Mouse (Mus musculus) thymus, postnatal 14 days (tissue): ENCODE data around the gene Gm26920.
"Not testable (repeated sequence)": the region's sequence is repeated elsewhere in the genome, so short reads cannot be mapped to it uniquely, and the experiment has no call there.

Experiments used
- DNase-seq: peaks from one replicate; pipeline ENCODE4 v3.0.0; 2021

The Gm26920 gene

DNA sequence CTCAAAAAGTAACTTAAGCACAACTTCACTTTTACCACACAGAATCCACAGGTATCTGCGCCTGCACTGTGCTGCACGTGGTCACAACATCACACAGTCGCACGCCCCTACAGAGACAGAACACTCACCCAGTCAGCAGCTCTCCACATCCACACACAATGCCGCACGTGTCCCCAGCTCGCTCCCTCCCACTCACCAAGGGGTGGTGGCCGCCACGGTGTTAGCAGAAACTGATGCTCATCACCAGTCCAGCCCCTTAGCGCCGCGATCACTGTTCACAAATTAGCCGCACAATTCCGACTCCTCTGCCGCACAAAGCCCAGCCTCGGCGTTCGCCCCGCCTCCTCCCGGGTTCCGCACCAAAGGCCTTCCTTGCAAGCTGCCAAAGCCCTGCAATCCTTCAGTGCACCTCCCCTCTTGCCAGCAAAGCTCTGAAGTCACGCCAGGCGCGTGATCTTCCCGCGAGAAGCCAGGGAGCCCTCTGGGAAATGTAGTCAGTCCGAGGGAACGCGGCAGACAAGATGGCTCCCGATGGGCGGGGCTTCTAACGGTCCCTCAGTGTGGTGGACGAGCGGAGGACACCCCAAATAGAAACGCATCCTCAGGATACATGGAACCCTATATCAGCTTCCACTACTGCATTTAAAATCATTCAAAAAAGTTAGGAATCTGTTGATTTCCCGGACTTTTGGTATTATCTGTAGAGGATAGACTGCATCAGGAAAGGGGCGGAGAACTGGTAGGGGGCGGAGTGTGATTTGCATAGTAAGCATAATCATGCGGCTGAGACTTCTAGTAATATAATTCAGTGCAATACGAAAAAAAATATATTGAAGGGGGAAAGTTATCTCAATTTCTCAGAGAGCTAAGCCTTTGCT is at the start of gene Gm26920, which contains the start of gene Zfp566:
TSS of gene Gm26920 (minus strand) at position 319 of the 878 bp plus-strand sequence.
TSS of gene Zfp566 (minus strand) at position 436 of the 878 bp plus-strand sequence.
- peak; percentile 95 for DNase-seq

DNA sequence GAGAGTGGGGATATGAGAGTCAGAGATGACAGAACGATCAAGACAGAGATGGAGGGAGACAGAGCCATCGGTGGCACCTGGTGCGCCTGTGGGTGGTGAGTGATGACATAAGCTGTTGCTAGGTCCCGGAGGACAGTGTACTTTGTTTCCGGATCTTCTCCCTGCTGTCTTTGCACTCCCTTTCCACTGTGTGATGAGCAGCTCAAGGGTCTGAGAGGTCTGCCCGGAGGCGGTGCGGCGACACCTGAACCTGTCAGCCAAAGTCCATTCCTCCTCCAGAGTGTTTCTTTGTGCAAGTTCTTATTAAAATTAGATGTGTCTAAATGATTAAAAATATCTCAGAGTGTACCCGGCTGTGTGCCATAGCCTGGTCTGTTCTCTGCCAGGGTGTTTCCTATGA is 46.6 kb upstream of the Gm26920 start:
- no peak for DNase-seq

DNA sequence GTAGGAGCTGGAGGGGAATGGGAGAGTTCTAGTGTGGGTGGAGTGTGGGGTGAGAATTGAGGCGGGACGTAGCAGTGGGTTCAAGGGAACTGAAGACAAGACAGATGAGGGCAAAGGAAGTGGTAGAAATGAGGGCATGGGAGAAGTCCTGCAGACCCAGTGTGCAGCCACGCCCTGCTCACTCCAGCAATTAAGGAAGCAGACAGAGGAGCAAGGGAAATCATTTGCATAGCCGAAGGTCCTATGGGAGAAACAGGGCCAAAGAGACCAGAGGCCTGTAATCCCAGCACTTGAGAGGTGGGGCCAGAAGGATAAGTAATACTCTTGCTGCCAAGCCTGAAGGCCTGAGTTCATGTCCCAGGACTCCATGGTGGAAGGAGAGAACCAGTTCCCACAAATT is 42.2 kb upstream of the Gm26920 start:
- DNase-seq, result no peak

DNA sequence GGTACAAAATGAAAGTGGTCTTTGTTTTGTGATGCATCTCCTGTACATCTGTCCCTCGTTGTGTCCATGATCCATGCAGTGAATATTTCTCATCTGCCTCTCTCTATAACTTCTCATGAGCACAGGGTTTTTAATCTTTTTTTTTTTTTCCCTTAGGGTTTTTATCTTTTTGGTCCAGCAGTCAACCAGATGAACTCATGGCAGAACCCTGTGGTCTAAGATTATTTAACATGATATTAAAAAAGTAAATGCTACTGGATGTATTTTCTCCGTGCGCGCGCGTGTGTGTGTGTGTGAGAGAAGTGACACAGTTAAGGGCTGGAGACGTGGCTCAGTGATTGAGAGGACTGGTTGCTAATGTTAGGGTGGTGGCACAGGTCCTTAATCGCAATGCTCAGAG is 39.7 kb upstream of the Gm26920 start:
- no peak for DNase-seq

DNA sequence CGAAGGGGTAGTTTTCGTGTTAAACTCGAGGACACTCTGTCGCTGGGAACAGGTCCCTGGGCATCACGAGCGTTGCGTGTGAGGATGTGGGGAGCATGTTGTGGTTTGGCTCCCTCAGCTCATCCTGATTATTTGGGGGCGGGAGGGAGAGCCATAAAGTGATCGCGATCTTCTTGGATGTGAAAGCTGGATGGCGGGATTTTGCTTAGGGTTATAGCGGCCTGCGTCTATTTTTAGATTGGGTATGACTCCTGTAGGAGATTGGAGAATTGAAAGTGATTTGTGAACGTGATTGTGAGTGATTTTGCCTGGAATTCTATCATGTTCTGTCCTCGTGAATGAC is 31.9 kb upstream of the Gm26920 start:
- no peak for DNase-seq

DNA sequence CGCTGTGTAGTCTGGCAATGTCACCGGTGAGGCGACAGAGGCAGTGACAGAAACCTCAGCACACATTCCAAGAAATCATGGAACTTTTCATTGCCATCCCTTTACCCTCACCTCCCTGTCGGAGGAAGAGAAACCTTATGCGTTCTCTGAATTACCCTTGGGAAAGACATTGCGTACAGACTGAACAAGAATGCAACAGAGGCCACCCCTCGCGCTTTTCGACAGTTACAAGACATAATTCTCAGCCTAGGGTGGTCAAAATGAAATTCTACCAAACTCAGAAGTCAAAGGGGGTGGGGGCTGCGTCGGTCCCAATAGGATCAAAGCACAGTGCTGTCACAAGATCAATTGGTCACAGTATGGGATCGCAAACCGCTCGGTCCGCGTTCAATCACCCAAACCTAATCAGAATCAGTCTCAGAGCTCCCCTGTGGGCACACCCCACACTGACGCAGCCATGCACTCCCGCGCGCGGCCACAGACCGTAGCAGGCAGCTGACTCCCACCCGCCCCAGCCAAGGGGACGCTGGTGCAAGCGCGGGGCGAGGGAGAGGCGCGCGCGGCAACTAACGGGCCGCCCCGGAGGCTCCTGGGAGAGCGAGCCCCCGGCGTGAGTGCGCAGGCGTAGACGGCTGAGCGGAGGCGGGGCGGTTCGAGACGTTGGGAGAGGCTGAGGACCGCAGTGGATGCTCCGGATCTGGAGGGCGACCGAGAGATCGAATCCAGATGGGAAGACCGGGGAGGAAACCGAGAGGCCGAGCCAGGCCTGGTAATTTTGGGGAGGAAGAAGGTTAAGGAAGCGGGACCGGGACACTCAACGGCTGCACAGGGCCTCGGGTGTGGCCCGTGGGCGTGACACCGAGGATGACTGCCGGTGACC is 31.3 kb upstream of the Gm26920 start, which contains the start of gene Zfp382:
TSS of gene Zfp382 (plus strand) at position 635 of the 880 bp plus-strand sequence.
- peak; percentile 94 for DNase-seq

DNA sequence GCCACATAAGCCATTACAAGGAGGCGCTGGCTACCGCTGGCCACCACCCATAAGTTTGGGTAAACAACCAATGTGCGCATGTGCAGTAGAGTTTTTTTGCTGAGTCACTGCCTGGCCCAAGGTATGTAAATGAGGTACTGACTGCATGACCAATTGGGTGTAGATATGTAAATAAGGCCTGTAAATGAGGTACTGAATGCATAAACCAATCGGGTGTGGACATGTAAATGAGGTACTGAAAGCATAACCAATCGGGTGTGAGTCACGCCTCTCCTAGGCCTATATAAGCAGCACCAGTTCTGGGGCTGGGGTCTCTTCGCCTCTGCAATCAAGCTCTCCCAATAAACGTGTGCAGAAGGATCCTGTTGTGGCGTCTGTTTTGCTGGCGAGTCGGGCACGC is 27.7 kb upstream of the Gm26920 start:
- DNase-seq, result not testable (repeated sequence)

DNA sequence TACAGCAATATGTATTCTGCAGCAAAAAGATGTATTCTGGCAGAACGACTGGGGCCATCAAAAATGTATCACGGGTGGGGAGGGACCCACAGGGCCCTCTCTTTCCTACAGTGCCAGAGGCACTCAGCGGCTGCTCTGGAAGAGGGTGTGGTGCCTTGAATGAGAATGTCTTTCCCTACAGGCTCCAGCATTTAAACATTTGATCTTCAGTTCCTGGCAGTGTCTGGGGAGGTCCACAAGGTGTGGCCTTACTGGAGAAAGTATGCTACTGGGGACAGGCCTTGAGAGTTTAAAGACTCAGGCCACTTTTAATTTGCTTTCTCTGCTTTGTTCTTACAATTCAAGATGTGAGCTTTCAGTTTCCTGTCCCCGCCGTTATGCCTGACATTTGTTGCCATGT is 25.9 kb upstream of the Gm26920 start:
- DNase-seq, result no peak

DNA sequence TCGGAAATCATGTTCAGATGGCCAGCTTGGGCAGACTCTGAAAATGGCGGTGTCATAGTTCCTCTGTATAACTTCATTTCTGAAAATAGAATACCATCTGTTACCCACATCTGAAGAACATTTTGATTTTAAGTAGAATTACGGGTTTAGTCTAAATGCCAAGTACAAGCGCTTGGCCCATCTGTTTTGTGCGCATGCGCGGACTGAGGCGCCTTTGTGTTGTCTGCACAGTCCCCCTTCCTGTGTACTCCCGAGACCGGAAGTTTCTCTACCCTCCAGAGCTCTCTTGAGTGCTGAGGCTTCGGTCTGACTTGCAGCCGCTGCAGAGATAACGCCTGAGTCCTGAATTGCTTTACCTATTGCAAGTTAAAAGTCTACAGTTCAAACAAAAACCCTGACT is 9.1 kb upstream of the Gm26920 start:
- peak; percentile 81 for DNase-seq

DNA sequence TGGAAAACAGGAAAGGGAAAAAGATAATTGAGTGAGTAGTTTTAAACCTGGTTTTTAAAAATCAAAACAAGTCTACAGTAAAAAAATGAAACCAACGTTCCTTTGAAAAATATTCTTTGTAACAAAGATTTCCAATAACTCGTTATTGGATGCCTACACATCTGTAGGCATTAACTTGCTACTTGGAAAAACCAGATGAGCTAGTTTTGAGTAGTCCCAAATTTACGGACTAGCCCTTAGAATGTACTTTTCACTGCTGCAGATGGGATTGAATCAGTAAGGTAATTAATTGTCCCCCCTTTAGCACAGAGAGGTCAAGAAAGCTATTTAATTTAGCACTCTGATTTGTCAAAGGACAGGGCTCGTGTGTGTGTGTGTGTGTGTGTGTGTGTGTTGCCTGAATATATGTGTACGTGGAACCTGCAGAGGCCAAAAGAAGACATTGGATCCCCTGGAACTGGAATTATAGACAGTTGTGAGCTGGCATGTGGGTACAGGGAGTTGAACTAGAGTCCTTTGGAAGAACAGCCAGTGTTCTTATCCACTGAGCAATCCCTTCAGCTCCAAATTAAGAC is 5.4 kb upstream of the Gm26920 start:
- no peak for DNase-seq

DNA sequence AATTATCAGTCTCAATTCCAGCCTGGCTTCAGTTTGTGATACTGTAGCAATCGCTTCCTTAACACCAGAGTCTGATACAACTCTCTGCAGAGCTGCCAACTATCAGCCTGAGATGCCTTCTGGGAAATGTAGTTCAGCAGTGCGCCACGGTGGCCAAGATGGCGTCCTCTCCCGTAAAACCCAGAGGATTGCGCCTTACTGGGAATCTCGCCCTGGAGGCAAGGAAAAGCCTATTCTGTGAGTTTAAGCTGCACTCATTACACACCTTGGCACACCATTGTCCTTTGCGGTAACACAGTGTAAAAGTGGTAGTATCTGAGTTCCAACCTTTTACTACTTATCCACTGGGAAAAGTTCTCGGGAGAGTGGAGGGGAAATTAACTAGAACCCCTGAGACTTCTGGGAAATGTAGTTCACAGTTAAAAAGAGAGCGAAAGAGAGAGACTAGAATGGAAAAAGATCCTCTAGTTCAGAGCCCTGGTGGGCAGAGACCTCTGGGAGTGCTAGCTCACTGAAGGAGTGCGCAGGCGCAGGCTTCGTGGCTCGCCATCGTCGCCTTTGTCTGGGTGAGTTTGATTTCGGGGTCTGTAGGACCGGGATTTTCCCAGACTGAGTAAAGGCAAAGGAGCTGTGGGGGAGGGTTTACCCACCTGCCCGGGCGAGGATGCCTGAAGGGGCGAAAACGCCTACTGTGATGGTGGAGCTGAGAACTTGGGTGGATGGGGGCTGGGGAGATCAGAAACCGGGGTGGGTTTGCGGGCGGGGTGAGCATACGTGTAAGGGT is 4.6 kb upstream of the Gm26920 start, which contains the start of gene Zfp260:
TSS of gene Zfp260 (plus strand) at position 132 of the 784 bp plus-strand sequence.
- DNase-seq, result peak; percentile 92

DNA sequence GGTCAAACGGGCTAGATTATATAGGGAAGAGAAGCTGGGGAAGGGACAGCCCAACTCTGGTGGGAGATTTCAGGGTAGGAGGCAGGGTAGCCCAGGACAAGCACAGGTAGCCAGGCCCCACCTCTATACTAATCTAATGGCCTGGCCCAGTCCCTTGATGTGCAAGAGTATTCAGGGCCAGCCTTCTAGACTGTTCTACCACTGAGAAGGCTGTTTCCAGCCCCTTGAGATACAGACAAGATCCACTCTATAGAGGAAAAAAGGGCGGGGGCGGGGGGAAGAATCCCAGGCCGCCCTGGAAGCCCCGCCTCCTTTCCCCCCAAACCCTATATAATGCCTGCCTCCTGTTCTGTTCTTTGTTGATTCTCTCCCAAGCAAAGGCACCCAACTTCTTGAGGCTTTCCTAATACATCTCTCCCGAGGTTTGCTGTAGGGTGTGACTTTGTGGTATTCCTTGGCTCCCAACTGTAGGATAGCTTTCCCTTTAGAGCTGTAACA is 3.8 kb upstream of the Gm26920 start:
- peak; percentile 16 for DNase-seq

DNA sequence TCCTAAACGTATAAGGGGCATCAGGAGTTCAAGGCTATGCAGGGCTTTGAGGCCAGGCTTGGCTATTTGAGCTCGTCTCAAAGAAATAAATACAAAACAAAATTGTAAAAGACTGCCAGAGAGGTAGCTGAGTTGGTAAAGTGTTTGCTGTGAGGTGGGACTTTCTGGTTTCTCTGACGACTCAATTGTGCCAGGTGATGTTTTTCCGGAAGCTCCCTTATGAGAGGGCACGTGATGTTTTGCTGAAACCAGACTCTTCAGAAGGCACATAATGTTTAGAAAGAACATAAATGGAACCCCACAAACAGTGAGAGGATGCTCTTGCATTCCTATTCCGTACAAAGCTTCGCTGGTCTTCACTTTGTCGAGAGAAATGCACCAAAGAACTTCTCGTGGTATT is 2.5 kb upstream of the Gm26920 start:
- DNase-seq, result no peak

DNA sequence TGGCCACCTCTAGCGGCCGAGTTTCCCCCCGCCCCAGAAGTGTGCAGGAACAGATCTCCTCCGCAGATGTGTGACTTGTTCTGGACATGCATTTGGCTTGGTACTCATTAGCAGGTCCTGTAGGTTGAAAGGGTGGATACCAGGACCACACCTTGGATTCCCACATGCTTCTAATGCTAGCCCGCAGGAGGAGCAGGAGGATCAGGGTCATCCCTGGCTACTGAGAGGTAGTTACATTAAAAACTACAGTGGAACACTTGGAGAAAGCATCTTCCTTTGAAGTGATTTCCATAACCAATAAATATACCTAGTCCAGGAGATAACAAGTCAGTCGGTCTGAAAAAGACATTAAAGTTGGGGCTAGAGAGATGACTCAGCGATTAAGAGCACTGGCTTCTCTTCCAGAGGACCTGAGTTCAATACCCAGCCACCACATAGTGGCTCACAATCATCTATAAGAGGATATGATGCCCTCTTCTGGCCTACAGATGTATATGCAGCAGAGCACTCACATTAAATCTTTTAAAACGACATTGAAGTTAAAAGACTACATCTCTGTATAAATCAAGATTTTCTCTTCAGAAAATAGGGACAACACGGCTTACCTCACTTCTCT is 868 bp upstream of the Gm26920 start:
- DNase-seq, result no peak

DNA sequence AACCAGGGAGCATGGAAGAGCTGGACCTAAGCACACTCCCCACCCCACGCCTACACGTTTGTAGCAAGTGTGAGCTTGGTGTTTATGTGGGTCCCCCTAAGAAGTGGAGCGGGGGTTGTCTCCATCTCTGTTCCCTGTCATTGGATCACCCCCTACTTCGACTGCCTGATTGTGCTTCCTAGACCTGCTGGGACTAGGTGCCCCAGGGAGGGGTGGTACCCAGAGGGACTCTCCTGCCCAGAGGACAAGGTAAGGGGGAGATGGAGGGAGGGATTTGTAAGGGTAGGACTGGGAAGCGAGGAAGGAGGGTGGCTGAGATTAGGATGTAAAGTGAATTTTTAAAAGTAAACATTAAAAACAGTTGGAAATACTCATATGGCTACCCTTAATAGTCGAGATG is 805 bp downstream of the Gm26920 start:
- peak; percentile 15 for DNase-seq

DNA sequence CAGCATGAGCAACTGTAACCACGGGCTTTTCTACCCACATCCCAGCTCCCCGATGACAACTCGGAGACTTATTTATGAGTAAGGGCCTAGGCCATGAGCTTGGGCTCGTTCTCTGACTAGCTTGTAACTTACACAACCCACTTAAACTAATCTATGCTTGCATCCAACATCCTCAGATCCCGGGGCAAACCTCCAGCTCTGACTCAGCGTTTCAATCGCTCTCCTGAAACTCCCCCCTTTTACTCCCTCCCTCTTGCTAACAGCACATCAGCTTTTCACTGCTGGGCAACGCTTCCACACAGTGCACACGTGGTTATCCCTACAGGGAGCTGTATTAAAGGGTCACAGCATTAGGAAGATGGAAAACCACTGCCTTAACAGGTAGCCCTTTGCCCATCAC is 3.7 kb downstream of the Gm26920 start:
- DNase-seq, result no peak

DNA sequence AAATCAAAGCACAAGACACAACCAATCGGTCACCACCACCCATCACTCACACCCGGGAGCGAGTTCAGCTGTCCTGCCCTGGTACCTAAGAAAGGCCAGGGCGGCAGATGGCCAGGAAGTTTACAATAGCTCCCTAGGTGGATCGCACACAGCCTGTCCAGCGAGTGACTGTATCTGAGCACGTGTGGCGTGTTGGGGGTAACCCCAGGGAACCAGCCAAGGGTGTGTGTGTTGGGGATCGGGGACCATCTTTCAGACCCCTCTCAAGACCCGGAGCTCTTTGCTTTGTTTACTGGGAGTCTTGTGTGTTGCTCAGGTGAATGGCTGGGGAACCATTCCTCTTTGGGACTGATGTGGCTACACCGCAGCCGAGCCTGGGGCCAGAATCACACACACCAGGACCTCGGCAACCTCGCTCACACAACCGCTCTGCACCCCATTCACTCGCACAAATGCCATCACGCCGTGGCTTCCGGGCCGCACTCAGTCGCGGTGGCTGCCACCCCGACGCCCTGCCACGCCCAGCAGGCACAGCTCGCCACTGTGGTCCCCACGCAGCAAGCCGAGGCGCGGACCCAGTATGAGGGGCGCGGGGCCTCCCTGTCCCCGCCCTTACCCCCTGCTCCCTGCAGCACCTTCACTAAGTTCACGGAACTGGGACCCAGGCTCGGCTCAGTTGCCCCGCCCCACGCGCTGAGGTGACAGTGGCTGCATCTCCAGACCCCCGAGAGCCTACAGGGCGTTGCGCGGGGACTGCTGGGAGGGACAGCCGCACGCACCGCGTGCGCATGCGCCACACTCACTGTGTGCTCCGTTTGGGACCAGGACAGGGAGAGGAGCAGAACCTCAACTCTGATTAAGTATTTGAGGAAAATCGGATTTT is 17.8 kb downstream of the Gm26920 start, which contains the start of gene Zfp82:
TSS of gene Zfp82 (minus strand) at position 755 of the 883 bp plus-strand sequence.
- DNase-seq, result peak; percentile 93

DNA sequence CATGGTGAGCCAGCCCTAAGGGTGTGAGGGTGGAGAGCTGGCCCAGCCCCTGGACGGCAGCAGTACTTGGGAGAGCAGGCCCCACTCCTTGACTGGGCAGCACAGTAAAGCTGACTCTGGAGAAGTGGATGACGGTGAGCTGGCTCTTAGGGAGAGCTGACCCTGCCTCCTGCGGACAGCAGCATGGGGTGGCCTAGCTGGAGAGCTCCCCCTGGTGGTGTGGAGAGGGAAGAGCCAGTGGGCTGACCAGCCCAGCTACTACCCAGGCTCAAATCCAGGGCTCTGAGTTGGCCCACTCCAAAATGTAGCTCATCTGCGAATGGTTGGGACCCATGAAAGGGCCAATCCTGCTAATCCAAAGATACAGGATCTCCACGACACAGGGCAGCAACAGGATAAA is 25.6 kb downstream of the Gm26920 start:
- no peak for DNase-seq

DNA sequence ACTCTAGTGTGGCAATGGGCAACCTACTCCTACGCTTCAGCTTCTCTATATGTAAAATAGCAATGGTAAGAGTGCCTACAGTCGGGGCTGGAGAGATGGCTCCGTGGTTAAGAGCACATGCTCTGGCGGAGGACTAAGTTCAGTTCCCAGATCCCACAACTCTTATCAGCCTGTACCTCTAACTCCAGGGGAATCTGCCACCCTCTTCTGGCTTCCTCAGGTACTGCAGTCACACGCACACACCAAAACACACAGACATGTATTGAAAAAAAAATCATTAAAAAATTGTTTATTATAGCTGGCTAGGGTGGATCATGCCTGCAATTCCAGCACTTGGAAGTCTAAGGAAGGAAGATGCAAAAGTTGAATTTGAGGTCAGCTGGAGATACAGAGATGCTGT is 27.7 kb downstream of the Gm26920 start:
- DNase-seq, result peak; percentile 40

DNA sequence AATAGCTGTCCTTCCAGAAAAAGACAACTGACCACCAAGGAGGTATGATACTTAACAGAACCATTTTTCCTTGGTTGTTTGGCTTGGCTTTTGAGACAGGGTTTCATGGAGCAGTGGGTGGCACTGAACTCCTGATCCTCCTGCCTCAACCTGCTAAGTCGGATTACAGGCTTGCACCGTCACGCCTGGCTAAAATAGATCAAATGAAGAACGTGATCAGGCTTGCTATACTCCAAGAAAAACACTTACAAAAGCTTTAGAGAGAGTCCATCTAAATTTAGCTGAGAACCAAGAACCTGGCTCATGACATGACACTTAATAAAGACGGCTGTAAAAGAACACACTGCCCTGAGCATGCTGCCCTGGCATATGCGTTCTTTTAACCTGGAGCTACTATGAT is 29.9 kb downstream of the Gm26920 start:
- no peak for DNase-seq

DNA sequence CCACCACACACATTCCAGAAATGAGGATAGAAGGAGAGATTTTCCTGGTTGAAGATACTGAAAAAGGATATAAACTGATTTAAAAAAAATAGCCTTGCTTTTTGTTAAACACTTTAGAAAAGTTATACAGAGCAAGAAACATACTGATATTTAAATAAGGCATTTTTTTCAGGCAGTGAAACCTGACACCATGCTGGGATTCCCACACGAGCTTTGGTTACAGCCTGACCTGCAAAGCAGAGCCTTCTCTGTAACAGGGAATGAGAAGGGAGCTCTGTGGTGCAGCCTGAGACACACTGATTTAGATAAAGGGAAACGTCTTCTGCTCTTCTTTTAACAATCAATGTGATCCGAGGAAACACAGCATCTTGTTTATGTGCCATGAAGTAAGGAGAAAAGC is 36.6 kb downstream of the Gm26920 start:
- no peak for DNase-seq
